Mouse (Mus musculus): ENCODE measurements around the gene Naip6. TPM values are rescaled to one million over a fixed set of nuclear protein-coding genes. Genes with fewer than 3 reads are reported as not detected.
"Not testable (repeated sequence)": the region's sequence is repeated elsewhere in the genome, so short reads cannot be mapped to it uniquely, and the experiment has no call there.

Naip6 gene
- total RNA-seq (2012; rRNA removed), result 0.10 and 0.12 TPM in 2 replicates
- under 1 TPM in 1 of 2 experiments, not detected in 1; 0.78 TPM for polyA plus RNA-seq (2012; ENCODE audit: insufficient read depth in 1 of 2, insufficient read length in 2 of 2, low read depth in 1 of 2, low replicate concordance in 2 of 2, missing spikeins in 1 of 2)

- not testable (repeated sequence) for H3K4me3 ChIP-seq (ENCODE audit: control insufficient read depth in 1 of 2, insufficient read depth in 1 of 2, low read depth in 2 of 2, low read length in 2 of 2); H3K9me3 ChIP-seq (replicated peaks; ENCODE audit: insufficient read depth, low read length); H3K27ac ChIP-seq (ENCODE audit: control insufficient read depth, low read depth, low read length); DNase-seq (ENCODE audit: low read depth, low spot score); H3K27me3 ChIP-seq (ENCODE audit: control insufficient read depth in 1 of 2, insufficient read depth in 2 of 2, low read length in 2 of 2); H3K9ac ChIP-seq (ENCODE audit: control insufficient read depth, low read depth, low read length, poor library complexity, severe bottlenecking); H3K4me1 ChIP-seq (ENCODE audit: control insufficient read depth in 1 of 2, insufficient read depth in 2 of 2, low read length in 2 of 2); H3K79me2 ChIP-seq (ENCODE audit: control insufficient read depth, insufficient read depth, low read length, poor library complexity); H3K36me3 ChIP-seq (ENCODE audit: control insufficient read depth in 1 of 2, insufficient read depth in 2 of 2, low read length in 2 of 2)
Measured at GRCm38 (mm10) chr13:100317256-100317893, at the start of gene Naip6. Naip6 (minus strand) TSS chr13:100317674.

- not testable (repeated sequence) for H3K79me2 ChIP-seq (ENCODE audit: control insufficient read depth, insufficient read depth, low read length, poor library complexity); DNase-seq (ENCODE audit: low read depth, low spot score); H3K36me3 ChIP-seq (ENCODE audit: control insufficient read depth in 1 of 2, insufficient read depth in 2 of 2, low read length in 2 of 2); H3K9me3 ChIP-seq (replicated peaks; ENCODE audit: insufficient read depth, low read length); H3K27ac ChIP-seq (ENCODE audit: control insufficient read depth, low read depth, low read length); H3K4me3 ChIP-seq (ENCODE audit: control insufficient read depth in 1 of 2, insufficient read depth in 1 of 2, low read depth in 2 of 2, low read length in 2 of 2); H3K9ac ChIP-seq (ENCODE audit: control insufficient read depth, low read depth, low read length, poor library complexity, severe bottlenecking); H3K4me1 ChIP-seq (ENCODE audit: control insufficient read depth in 1 of 2, insufficient read depth in 2 of 2, low read length in 2 of 2); H3K27me3 ChIP-seq (ENCODE audit: control insufficient read depth in 1 of 2, insufficient read depth in 2 of 2, low read length in 2 of 2)
Measured at GRCm38 (mm10) chr13:100352315-100352714, 34.8 kb upstream of the Naip6 start.

GRCm38 (mm10) chr13:100349510-100350173 lies 32.2 kb upstream of the Naip6 start:
- not testable (repeated sequence) for H3K27ac ChIP-seq (ENCODE audit: control insufficient read depth, low read depth, low read length); H3K27me3 ChIP-seq (ENCODE audit: control insufficient read depth in 1 of 2, insufficient read depth in 2 of 2, low read length in 2 of 2); H3K79me2 ChIP-seq (ENCODE audit: control insufficient read depth, insufficient read depth, low read length, poor library complexity); H3K9ac ChIP-seq (ENCODE audit: control insufficient read depth, low read depth, low read length, poor library complexity, severe bottlenecking); H3K4me1 ChIP-seq (ENCODE audit: control insufficient read depth in 1 of 2, insufficient read depth in 2 of 2, low read length in 2 of 2); H3K36me3 ChIP-seq (ENCODE audit: control insufficient read depth in 1 of 2, insufficient read depth in 2 of 2, low read length in 2 of 2); DNase-seq (ENCODE audit: low read depth, low spot score); H3K4me3 ChIP-seq (ENCODE audit: control insufficient read depth in 1 of 2, insufficient read depth in 1 of 2, low read depth in 2 of 2, low read length in 2 of 2); H3K9me3 ChIP-seq (replicated peaks; ENCODE audit: insufficient read depth, low read length)

GRCm38 (mm10) chr13:100341822-100342221 lies 24.3 kb upstream of the Naip6 start:
- no peak for TF ChIP-seq HCFC1 (IDR thresholded peaks at IDR 0.05; ENCODE audit: low read depth, low read length)
- no peak for TF ChIP-seq TAL1 (IDR thresholded peaks at IDR 0.05; ENCODE audit: low read length)
- TF ChIP-seq TCF12 (IDR thresholded peaks at IDR 0.05; ENCODE audit: low read depth, low read length), result no peak
- TF ChIP-seq MAX (IDR thresholded peaks at IDR 0.05; ENCODE audit: low read length), result no peak
- no peak for TF ChIP-seq MEF2A (IDR thresholded peaks at IDR 0.05; ENCODE audit: extremely low read depth, insufficient replicate concordance, low read depth, low read length, poor library complexity, severe bottlenecking)
- TF ChIP-seq RCOR1 (IDR thresholded peaks at IDR 0.05; ENCODE audit: low read depth, low read length), result no peak
- TF ChIP-seq TBP (IDR thresholded peaks at IDR 0.05; ENCODE audit: low read depth, low read length), result no peak
- TF ChIP-seq GABPA (IDR thresholded peaks at IDR 0.05; ENCODE audit: low read depth, low read length), result no peak
- no peak for TF ChIP-seq POLR2A (IDR thresholded peaks at IDR 0.05; ENCODE audit: control insufficient read depth in 1 of 2, insufficient read depth in 1 of 2, low read depth in 1 of 2, low read length in 2 of 2, poor library complexity in 1 of 2)
- no peak for TF ChIP-seq MXI1 (IDR thresholded peaks at IDR 0.05; ENCODE audit: low read depth, low read length)
- no peak for TF ChIP-seq RAD21 (IDR thresholded peaks at IDR 0.05; ENCODE audit: low read depth, low read length)
- TF ChIP-seq ZNF384 (IDR thresholded peaks at IDR 0.05; ENCODE audit: low read depth, low read length), result no peak
- no peak for TF ChIP-seq ZKSCAN1 (IDR thresholded peaks at IDR 0.05; ENCODE audit: low read depth, low read length)
- no peak for TF ChIP-seq JUND (IDR thresholded peaks at IDR 0.05; ENCODE audit: low read depth, low read length)
- TF ChIP-seq ZMIZ1 (IDR thresholded peaks at IDR 0.05; ENCODE audit: low read depth, low read length), result no peak
- no peak for TF ChIP-seq KAT2A (conservative IDR thresholded peaks at IDR 0.05; ENCODE audit: low read depth, low read length)
- no peak for TF ChIP-seq CHD1 (IDR thresholded peaks at IDR 0.05; ENCODE audit: low read depth, low read length)
- no peak for TF ChIP-seq NRF1 (IDR thresholded peaks at IDR 0.05; ENCODE audit: insufficient read depth, low read depth, low read length, poor library complexity, severe bottlenecking)

More at GRCm38 (mm10) chr13:100341822-100342221, 24.3 kb upstream of the Naip6 start:
- no peak for DNase-seq (ENCODE audit: low read depth, low spot score)
- Histone ChIP-seq H3K9me3 (replicated peaks; ENCODE audit: insufficient read depth, low read length) (no peaks in the 10 kb centered on the region), H3K4me1 (ENCODE audit: control insufficient read depth in 1 of 2, insufficient read depth in 2 of 2, low read length in 2 of 2) (no peaks in the 10 kb centered on the region), H3K79me2 (ENCODE audit: control insufficient read depth, insufficient read depth, low read length, poor library complexity) (no peaks in the 10 kb centered on the region), H3K27ac (ENCODE audit: control insufficient read depth, low read depth, low read length) (no peak overlapping the region), H3K4me3 (ENCODE audit: control insufficient read depth in 1 of 2, insufficient read depth in 1 of 2, low read depth in 2 of 2, low read length in 2 of 2) (no peak overlapping the region), H3K36me3 (ENCODE audit: control insufficient read depth in 1 of 2, insufficient read depth in 2 of 2, low read length in 2 of 2) (no peaks in the 10 kb centered on the region), H3K27me3 (ENCODE audit: control insufficient read depth in 1 of 2, insufficient read depth in 2 of 2, low read length in 2 of 2) (no peaks in the 10 kb centered on the region), H3K9ac (ENCODE audit: control insufficient read depth, low read depth, low read length, poor library complexity, severe bottlenecking) (no peak overlapping the region)

Data from MEL (cell line).